Mouse (Mus musculus): ENCODE measurements around the gene Nps. TPM values are rescaled to one million over a fixed set of nuclear protein-coding genes. Genes with fewer than 3 reads are reported as not detected.

Nps gene
- polyA plus RNA-seq, 1 experiment from 2014 or later: not detected

Other genes with a start within 250 kb of the Nps start
- gene Foxi2, start 151.6 kb downstream of the Nps start, polyA plus RNA-seq (2015; fragmentation: Nextera tagmentation; extraction: Ambion mirVana): 0.12 TPM in 1 of 2 replicates, not detected in the other